Mouse (Mus musculus): ENCODE measurements around the gene Zbtb5. TPM values are rescaled to one million over a fixed set of nuclear protein-coding genes. Genes with fewer than 3 reads are reported as not detected.

The Zbtb5 gene
- polyA plus RNA-seq, 1 experiment from 2014 or later = 51.0 TPM

DNA sequence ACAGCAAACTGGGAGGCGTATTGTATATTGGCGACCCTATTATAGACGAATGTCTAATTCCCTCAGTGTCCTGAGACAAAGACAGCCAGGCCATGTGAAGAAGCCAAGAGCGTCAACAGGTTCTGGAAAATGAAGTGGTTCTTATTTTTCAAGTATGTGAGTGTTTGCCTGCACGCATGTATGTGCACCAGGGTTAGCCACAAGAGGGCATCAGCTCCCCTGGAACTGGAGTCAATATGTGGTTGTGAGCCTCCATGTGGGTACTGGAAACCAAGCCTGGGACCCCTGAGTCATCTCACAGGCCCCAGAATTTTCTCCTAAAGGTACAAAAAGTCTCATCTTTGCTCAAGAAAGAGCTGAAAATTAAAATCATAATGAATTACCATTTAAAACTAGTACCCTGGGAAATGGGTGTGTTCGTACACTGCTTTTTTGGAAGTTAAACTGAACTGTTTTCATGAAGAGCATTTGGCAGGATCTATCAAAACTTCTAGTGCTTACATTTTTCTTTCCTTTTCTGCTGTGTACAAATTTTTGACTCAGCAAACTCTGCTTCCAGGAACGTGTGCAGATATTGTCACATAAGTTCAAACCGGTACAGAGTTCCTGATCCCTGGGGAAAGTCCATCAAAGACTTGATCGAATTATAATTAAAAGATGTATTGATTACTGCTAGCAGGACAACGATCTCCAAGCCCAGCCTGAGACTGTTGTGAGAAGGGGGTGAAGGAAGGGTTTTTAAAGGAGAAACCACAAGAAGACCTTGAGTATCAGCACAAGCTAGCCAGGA lies 35.1 kb downstream of the Zbtb5 start:
- WGBS = 86% methylated on average over 10 of the region's 10 CpGs
- Histone ChIP-seq H3K36me3 (no peaks in the 10 kb centered on the region), H3K4me3 (no peak overlapping the region), H3K27ac (no peak overlapping the region), H3K4me2 (replicated peaks) (no peak overlapping the region), H3K9ac (no peak overlapping the region), H3K9me3 (replicated peaks) (no peaks in the 10 kb centered on the region), H3K27me3 (no peaks in the 10 kb centered on the region; the same call in 1 of the 2 replicates), H3K4me1 (peaks cover 13% of the 10 kb centered on the region)
- ATAC-seq (ENCODE audit: low FRiP score) = no peak

DNA sequence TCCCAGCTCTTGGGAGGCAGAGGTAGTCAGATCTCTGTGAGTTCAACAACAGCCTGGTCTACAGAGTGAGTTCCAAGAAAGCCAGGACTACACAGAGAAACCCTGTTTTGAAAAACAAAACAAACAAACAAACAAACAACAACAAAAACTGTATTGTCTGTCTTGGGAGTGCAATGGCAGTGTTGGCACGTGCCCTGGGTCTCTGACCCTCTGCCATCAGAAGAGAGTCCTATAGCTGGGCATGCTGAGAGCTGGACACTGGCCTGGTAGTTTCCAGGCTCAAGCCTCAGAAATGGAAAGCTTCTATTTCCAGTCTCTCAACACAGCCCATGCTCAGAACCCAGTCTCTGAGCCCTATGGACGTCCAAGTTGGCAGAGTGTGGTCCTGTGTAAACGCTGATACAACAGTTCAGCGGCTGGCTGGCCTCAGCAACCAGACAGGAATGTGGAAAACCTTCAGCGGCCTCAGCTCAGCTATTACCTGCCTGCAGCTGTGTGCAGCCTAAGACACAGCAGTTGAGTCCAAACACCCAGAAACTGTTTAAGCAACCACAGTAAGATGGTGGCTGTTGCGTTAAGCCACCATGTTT lies 36.1 kb downstream of the Zbtb5 start:
- Histone ChIP-seq H3K27me3 (peaks cover under 1% of the 10 kb centered on the region; the same call in 1 of the 2 replicates), H3K9me3 (replicated peaks) (no peaks in the 10 kb centered on the region), H3K36me3 (no peaks in the 10 kb centered on the region), H3K4me2 (replicated peaks) (no peak overlapping the region), H3K27ac (no peak overlapping the region), H3K4me3 (no peak overlapping the region), H3K4me1 (peaks cover 6% of the 10 kb centered on the region; the same call in 1 of the 2 replicates), H3K9ac (no peak overlapping the region)
- ATAC-seq (ENCODE audit: low FRiP score) = no peak
- WGBS = 85% methylated on average over 6 of the region's 6 CpGs

GRCm38 (mm10) chr4:44974331-44974730 lies 37.9 kb downstream of the Zbtb5 start:
- H3K4me1 ChIP-seq = peaks cover 6% of the 10 kb centered on the region; the same call in 1 of the 2 replicates
- no peaks in the 10 kb centered on the region for H3K36me3 ChIP-seq
- 74% methylated on average over 8 of the region's 8 CpGs for WGBS
- H3K4me2 ChIP-seq (replicated peaks) = no peak overlapping the region
- no peak overlapping the region for H3K9ac ChIP-seq
- no peak for ATAC-seq (ENCODE audit: low FRiP score)
- H3K4me3 ChIP-seq = no peak overlapping the region
- no peak overlapping the region for H3K27ac ChIP-seq
- no peaks in the 10 kb centered on the region for H3K9me3 ChIP-seq (replicated peaks)
- H3K27me3 ChIP-seq = peaks cover 2% of the 10 kb centered on the region; the same call in 1 of the 2 replicates

DNA sequence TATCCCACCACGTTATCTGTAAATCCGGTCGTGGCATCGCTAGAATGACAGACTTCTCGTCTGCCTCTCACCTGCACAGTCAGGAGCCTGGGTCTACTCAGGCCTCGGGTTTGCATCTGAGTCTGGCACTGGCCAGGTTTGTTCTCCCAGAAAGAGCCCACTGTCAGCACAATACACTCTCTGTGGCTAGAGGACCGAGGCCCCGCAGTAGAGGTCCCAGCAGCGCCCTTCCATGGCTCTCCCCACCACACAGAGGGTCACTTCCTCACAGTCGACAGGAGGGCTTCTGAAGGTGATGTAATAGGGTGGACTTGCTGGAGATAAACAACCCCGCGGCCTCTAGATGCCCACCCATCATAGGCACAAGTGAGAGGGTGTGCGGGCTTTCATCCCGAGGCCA lies 38.3 kb downstream of the Zbtb5 start:
- peaks cover 2% of the 10 kb centered on the region; the same call in 1 of the 2 replicates for H3K27me3 ChIP-seq
- no peak overlapping the region for H3K27ac ChIP-seq
- no peak for ATAC-seq (ENCODE audit: low FRiP score)
- no peaks in the 10 kb centered on the region for H3K36me3 ChIP-seq
- 62% methylated on average over 14 of the region's 14 CpGs for WGBS
- H3K9ac ChIP-seq = no peak overlapping the region
- H3K9me3 ChIP-seq (replicated peaks) = no peaks in the 10 kb centered on the region
- H3K4me1 ChIP-seq = peaks cover 7% of the 10 kb centered on the region; the same call in 1 of the 2 replicates
- H3K4me2 ChIP-seq (replicated peaks) = peak overlapping the region; percentile 28
- 0 out of 2 replicates have a peak overlapping the region, but pooled peaks have one; percentile 8 for H3K4me3 ChIP-seq

DNA sequence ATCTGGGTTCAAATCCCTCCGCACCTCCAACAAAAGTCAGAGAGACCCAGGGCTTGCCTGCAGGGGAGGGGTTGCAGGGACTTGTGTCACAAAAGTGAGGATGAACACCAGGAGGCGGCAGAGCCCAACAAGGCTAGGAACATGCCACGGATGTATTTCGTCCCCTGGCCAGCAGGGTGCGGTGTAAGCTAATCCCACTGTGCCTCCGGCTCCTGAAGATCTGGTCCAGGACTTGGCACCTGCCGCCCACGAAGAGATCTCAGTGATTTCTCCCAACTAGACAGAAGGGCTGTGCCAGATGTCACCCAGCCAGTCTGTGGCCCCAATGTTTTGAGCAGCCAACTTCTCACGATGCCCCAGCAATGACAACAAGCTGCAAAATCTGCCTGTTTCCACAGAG lies 38.8 kb downstream of the Zbtb5 start:
- 14% methylated on average over 9 of the region's 9 CpGs for WGBS
- no peak overlapping the region for H3K27ac ChIP-seq
- no peak; the same call in 1 of the 2 replicates for ATAC-seq (ENCODE audit: low FRiP score)
- no peaks in the 10 kb centered on the region for H3K36me3 ChIP-seq
- peaks cover 12% of the 10 kb centered on the region for H3K4me1 ChIP-seq
- H3K27me3 ChIP-seq = peaks cover 2% of the 10 kb centered on the region; the same call in 1 of the 2 replicates
- peak overlapping the region; percentile 28 for H3K4me2 ChIP-seq (replicated peaks)
- no peak overlapping the region for H3K9ac ChIP-seq
- 0 out of 2 replicates have a peak overlapping the region, but pooled peaks have one; percentile 8 for H3K4me3 ChIP-seq
- H3K9me3 ChIP-seq (replicated peaks) = no peaks in the 10 kb centered on the region

GRCm38 (mm10) chr4:44970612-44971110 lies 41.6 kb downstream of the Zbtb5 start:
- no peak for ATAC-seq (ENCODE audit: low FRiP score)
- H3K4me2 ChIP-seq (replicated peaks) = no peak overlapping the region
- WGBS = 23% methylated on average over 10 of the region's 10 CpGs

GRCm38 (mm10) chr4:44970056-44970455 lies 42.2 kb downstream of the Zbtb5 start:
- Histone ChIP-seq H3K4me1 (peaks cover 13% of the 10 kb centered on the region), H3K36me3 (no peaks in the 10 kb centered on the region), H3K9ac (no peak overlapping the region), H3K9me3 (replicated peaks) (no peaks in the 10 kb centered on the region), H3K4me2 (replicated peaks) (no peak overlapping the region), H3K4me3 (no peak overlapping the region), H3K27me3 (peaks cover 2% of the 10 kb centered on the region; the same call in 1 of the 2 replicates), H3K27ac (no peak overlapping the region)
- 92% methylated on average over 7 of the region's 7 CpGs for WGBS
- no peak for ATAC-seq (ENCODE audit: low FRiP score)

More at GRCm38 (mm10) chr4:44970612-44971110, 41.6 kb downstream of the Zbtb5 start:
- Histone ChIP-seq H3K36me3 (no peaks in the 10 kb centered on the region), H3K4me3 (no peak overlapping the region), H3K27ac (no peak overlapping the region), H3K9ac (no peak overlapping the region), H3K4me1 (peaks cover 13% of the 10 kb centered on the region), H3K27me3 (peaks cover 2% of the 10 kb centered on the region; the same call in 1 of the 2 replicates), H3K9me3 (replicated peaks) (no peaks in the 10 kb centered on the region)

DNA sequence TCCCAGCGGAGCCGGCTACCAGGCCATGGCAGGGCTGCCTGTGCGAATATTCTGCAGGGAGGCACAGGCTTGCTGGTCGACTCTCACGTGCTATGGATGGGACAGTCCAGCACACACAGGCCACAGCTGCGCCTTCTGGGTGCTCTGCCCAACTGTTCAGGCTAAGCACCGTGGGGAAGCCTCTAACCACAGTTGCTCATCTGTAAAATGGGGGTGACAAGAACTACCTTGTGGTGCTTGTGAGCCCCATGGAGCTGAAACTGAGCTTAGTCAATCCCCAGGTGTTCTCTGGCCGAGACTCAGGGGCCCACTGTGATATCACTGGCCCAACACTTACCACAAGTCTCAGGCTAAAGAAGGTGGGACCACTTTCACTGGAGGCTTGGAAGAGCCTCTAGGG lies 44.8 kb downstream of the Zbtb5 start:
- no peak overlapping the region for H3K4me2 ChIP-seq (replicated peaks)
- no peak overlapping the region for H3K4me3 ChIP-seq
- H3K36me3 ChIP-seq = no peaks in the 10 kb centered on the region
- ATAC-seq (ENCODE audit: low FRiP score) = no peak
- no peak overlapping the region for H3K27ac ChIP-seq
- 0 out of 2 replicates have a peak, but pooled peaks cover 2% of the 10 kb centered on the region for H3K27me3 ChIP-seq
- WGBS = 83% methylated on average over 8 of the region's 8 CpGs
- H3K9ac ChIP-seq = no peak overlapping the region
- peaks cover 7% of the 10 kb centered on the region for H3K4me1 ChIP-seq
- H3K9me3 ChIP-seq (replicated peaks) = no peaks in the 10 kb centered on the region

GRCm38 (mm10) chr4:44965736-44966135 lies 46.5 kb downstream of the Zbtb5 start:
- 78% methylated on average over 3 of the region's 3 CpGs for WGBS
- no peak for ATAC-seq (ENCODE audit: low FRiP score)
- no peak overlapping the region for H3K4me3 ChIP-seq
- no peaks in the 10 kb centered on the region for H3K36me3 ChIP-seq
- no peaks in the 10 kb centered on the region for H3K27me3 ChIP-seq
- no peak overlapping the region for H3K9ac ChIP-seq
- H3K27ac ChIP-seq = no peak overlapping the region
- H3K9me3 ChIP-seq (replicated peaks) = no peaks in the 10 kb centered on the region
- H3K4me1 ChIP-seq = peaks cover 7% of the 10 kb centered on the region
- H3K4me2 ChIP-seq (replicated peaks) = no peak overlapping the region

- no peak overlapping the region for H3K9ac ChIP-seq
- ATAC-seq (ENCODE audit: low FRiP score) = no peak
- no peak overlapping the region for H3K4me2 ChIP-seq (replicated peaks)
- H3K4me1 ChIP-seq = peaks cover 7% of the 10 kb centered on the region
- H3K9me3 ChIP-seq (replicated peaks) = no peaks in the 10 kb centered on the region
- H3K27me3 ChIP-seq = no peaks in the 10 kb centered on the region
- H3K36me3 ChIP-seq = no peaks in the 10 kb centered on the region
- H3K27ac ChIP-seq = no peak overlapping the region
- 85% methylated on average over 2 of the region's 2 CpGs for WGBS
- H3K4me3 ChIP-seq = no peak overlapping the region
Measured at GRCm38 (mm10) chr4:44965175-44965574, 47.0 kb downstream of the Zbtb5 start.

DNA sequence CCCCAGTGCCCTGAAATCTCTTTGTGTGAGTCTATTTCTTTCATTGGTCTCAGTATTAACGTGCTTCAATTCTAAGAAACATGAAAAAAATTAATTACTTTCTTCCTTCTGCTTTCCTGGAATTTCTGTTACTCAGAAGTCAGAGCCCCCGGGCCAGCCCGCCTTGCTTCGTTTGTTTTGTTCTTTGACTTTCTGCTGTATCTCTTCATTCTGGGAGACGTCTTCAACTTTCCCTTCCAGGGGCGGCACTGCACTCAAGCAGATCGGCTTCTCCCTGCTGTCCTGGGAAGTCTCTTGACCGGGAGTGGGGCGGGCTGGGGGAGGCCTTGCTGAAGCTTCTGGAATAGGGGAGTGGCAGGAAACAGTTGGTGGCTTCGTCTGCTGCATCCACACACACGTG lies 49.1 kb downstream of the Zbtb5 start:
- Histone ChIP-seq H3K27ac (no peak overlapping the region), H3K9me3 (replicated peaks) (no peaks in the 10 kb centered on the region), H3K4me1 (no peaks in the 10 kb centered on the region), H3K27me3 (no peaks in the 10 kb centered on the region), H3K4me2 (replicated peaks) (no peak overlapping the region), H3K4me3 (no peak overlapping the region), H3K9ac (no peak overlapping the region), H3K36me3 (no peaks in the 10 kb centered on the region)
- no peak for ATAC-seq (ENCODE audit: low FRiP score)
- WGBS = 73% methylated on average over 11 of the region's 11 CpGs

- Histone ChIP-seq H3K4me2 (replicated peaks) (no peak overlapping the region), H3K27ac (no peak overlapping the region), H3K27me3 (no peaks in the 10 kb centered on the region), H3K9me3 (replicated peaks) (no peaks in the 10 kb centered on the region), H3K9ac (no peak overlapping the region), H3K36me3 (no peaks in the 10 kb centered on the region), H3K4me3 (no peak overlapping the region), H3K4me1 (no peaks in the 10 kb centered on the region)
- WGBS = 90% methylated on average over 13 of the region's 13 CpGs
- no peak for ATAC-seq (ENCODE audit: low FRiP score)
Measured at GRCm38 (mm10) chr4:44959220-44959619, 53.0 kb downstream of the Zbtb5 start.

Measured in hindbrain, embryonic 12.5 days (tissue).